Mouse (Mus musculus) adrenal gland, postnatal 0 days (tissue): ENCODE data around the gene Bicdl1. TPM values are rescaled to one million over a fixed set of nuclear protein-coding genes. Genes with fewer than 3 reads are reported as not detected.

Experiments used
- microRNA-seq: library from miRNA; unstranded; fragments of <30 nt; microRNA quantifications from one replicate; pipeline ENCODE4, GENCODE M21; 2016; ENCODE audit warnings: borderline replicate concordance; ENCODE audit not compliant: insufficient number of aligned reads
- polyA plus RNA-seq: library from polyadenylated mRNA; unstranded; fragments of >200 nt; fragmentation: Nextera tagmentation; extraction: Ambion mirVana; gene quantifications from 2 replicates; pipeline ENCODE4 v1.2.1, GENCODE M21; 2015

Bicdl1 gene
- 12.3 and 14.0 TPM in 2 replicates for polyA plus RNA-seq

GRCm38 (mm10) chr5:115731001-115731731, at the start of gene Bicdl1:
Gene Bicdl1, minus strand, starts transcription at chr5:115731621.

GRCm38 (mm10) chr5:115631505-115632357, 99.7 kb downstream of the Bicdl1 start, which contains the start of gene Rab35:
Gene Rab35, plus strand, starts transcription at chr5:115631908.

Small RNAs within 50 kb of the gene (microRNA-seq; reads per million reads assigned to microRNA genes)
- not detected for gene Mir7030

Other genes starting within 250 kb of the Bicdl1 start
- gene Sirt4, start 246.9 kb downstream of the Bicdl1 start, polyA plus RNA-seq: 20.8 and 33.9 TPM in 2 replicates
- 21.9 and 26.2 TPM in 2 replicates for gene Pxn, start 224.9 kb downstream of the Bicdl1 start, polyA plus RNA-seq
- 991 and 1,032 TPM in 2 replicates for gene Rplp0, start 172.2 kb downstream of the Bicdl1 start, polyA plus RNA-seq
- gene Gcn1l1, start 166.4 kb downstream of the Bicdl1 start, polyA plus RNA-seq: 12.0 and 17.6 TPM in 2 replicates
- 16.0 and 19.4 TPM in 2 replicates for gene Rab35, start 99.7 kb downstream of the Bicdl1 start, polyA plus RNA-seq
- gene Cit, start 113.7 kb upstream of the Bicdl1 start, polyA plus RNA-seq: 8.2 and 10.4 TPM in 2 replicates